Mouse (Mus musculus): ENCODE data around the gene Ptpn4. TPM values are rescaled to one million over a fixed set of nuclear protein-coding genes. Genes with fewer than 3 reads are reported as not detected.

Ptpn4 gene
- 1.5 and 3.5 TPM in 2 replicates for polyA plus RNA-seq (2012; rRNA removed)

DNA sequence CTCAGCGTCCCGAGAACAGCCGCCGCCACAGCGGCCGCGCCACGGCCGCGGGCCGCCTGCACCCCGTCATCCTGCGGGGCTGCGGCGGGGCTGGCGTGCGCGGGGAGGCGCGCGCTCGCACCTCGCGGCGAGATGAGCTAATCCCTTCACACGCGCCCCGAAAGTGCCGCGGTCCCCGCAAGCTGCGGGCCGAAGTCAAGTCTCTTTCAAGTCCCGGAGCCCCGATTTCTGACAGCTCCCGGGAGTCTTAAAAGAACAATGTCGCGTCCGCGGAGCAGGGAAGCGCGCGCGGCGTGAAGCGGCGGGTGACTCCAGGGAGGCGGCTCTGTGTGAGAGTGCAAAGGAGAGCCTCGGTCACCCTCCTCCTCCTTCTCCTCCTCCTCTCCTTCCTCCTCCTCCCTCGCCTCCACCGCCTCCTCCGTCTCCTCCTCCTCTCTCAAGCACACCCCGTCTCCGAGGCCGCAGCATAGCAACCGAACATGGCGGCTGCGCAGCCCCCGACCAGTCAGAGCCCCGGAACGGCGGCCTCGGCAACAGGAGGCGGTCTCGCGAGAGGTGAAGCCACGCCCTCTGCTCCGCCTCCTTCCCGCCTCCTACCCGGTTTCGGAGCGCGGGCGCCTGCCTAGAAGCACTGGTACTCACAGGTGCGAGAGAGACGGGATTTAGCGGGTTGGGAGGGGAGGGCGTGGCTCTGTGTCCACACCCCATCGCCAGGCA, at the start of gene Ptpn4:
Ptpn4 (minus strand) TSS at position 579 of the 717 bp plus-strand sequence.

DNA sequence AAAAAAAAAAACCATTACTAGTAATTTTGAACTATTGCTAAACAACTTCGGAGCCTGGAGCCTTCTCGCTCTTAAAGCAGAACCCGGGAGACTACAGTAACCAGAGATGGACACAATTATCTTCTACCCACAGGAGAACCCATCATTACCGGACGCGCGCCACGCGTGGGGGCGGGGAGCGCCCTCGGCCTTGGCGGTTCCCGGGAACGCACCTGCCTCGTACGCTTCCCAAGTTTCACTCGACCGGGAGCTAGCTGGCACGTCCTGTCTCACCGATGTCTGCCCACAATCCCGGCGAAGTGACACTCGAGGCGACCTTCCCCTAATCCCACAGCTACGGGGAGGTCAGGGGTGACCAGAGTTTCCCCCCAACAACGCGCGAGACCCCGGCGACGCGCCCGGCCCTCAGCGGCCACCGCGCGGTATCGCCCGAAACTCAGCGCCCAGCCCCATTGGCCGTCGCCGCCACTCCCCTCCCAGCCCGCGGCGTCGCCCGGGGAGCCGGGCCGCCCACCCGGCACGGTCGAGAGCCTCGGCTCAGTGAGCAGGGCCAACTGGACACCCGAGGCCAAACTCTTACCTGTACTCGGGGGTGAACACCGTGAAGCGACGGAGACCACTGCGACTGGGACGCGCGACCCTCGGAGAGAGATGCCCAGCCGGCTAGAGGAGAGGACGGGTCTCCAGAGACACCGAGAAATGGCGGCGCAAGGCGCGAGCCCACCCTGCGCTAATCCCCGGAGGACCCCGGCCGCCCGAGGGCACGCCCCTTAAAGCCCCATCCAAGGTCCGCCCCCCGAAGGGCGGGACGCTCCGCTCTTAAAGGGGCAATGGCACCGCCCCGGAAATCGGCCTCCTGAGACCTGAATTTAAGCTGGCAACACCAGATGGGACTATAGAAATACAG, 189.0 kb downstream of the Ptpn4 start, which contains the start of gene Epb41l5:
Epb41l5 (minus strand) TSS at position 796 of the 907 bp plus-strand sequence.

Other genes starting within 250 kb of the Ptpn4 start
- gene Epb41l5, start 188.6 kb downstream of the Ptpn4 start, polyA plus RNA-seq (2012; rRNA removed), result 3.1 and 4.1 TPM in 2 replicates
- gene Tmem177, start 75.6 kb upstream of the Ptpn4 start, polyA plus RNA-seq (2012; rRNA removed), result 3.5 and 3.6 TPM in 2 replicates
- gene Cfap221, start 159.6 kb upstream of the Ptpn4 start, polyA plus RNA-seq (2012; rRNA removed), result not detected in 2 replicates
- 0.28 and 0.44 TPM in 2 replicates for gene Sctr, start 169.3 kb upstream of the Ptpn4 start, polyA plus RNA-seq (2012; rRNA removed)
- 104 and 192 TPM in 2 replicates for gene Tmem37, start 236.5 kb upstream of the Ptpn4 start, polyA plus RNA-seq (2012; rRNA removed)

All from colon, adult 2 months (tissue).